Mouse (Mus musculus): ENCODE results near the gene Ifna5. TPM values are rescaled to one million over a fixed set of nuclear protein-coding genes. Genes with fewer than 3 reads are reported as not detected.
"Not testable (repeated sequence)": the region's sequence is repeated elsewhere in the genome, so short reads cannot be mapped to it uniquely, and the experiment has no call there.

The Ifna5 gene
- polyA plus RNA-seq (2014; fragmentation: Nextera tagmentation; extraction: Ambion mirVana), result not detected in 2 replicates

DNA sequence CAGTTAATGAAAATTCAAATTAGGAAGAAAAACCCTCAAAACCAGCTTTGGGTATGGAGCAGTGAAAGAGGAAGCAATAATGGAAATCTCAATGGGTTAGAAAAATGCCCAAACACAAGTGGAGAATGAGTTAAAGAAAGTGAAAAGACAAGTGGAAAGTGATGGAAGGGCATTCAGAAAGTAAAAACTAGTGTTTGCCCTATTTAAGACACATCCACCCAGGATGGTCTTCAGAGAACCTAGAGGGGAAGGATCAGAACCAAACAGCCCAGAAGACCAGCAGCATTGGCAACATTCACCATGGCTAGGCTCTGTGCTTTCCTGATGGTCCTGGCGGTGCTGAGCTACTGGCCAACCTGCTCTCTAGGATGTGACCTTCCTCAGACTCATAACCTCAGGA, at the start of gene Ifna5:
Ifna5 (plus strand) TSS at position 301 of the 400 bp plus-strand sequence.
- not testable (repeated sequence) for H3K27ac ChIP-seq (ENCODE audit: low read depth); H3K4me3 ChIP-seq (ENCODE audit: low read depth, low read length); ATAC-seq (replicated peaks; ENCODE audit: low FRiP score, low TSS enrichment, low read depth); H3K9ac ChIP-seq (ENCODE audit: low read length); H3K4me1 ChIP-seq (replicated peaks; ENCODE audit: control insufficient read depth, insufficient read depth, low read length); H3K4me2 ChIP-seq (ENCODE audit: low read length); DNase-seq (ENCODE audit: low spot score); H3K9me3 ChIP-seq (ENCODE audit: control insufficient read depth, low read length); H3K27me3 ChIP-seq (replicated peaks; ENCODE audit: control insufficient read depth, insufficient read depth, low read length); H3K36me3 ChIP-seq (ENCODE audit: control insufficient read depth, insufficient read depth, low read length)
- WGBS, result 83% methylated on average over 1 of the region's 1 CpGs

DNA sequence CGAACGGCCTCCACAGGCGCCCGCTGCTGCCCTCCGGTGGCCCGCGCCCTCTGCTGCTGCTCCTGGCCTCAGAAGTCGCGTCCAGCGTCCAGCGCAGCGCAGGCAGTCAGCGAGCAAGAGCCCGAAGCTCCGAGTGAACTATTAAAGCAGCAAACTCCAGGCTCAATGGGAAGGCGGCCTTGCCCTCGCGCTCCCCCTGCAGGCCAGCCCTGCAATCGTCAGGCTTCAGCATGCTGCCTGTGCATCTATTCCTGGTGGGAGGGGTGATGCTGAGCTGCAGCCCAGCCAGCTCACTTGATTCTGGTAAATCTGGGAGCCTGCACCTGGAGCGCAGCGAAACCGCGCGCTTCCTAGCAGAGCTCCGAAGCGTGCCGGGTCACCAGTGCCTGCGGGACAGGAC, 46.9 kb upstream of the Ifna5 start, which contains the start of gene Gm13277:
Gm13277 (plus strand) TSS at position 231 of the 400 bp plus-strand sequence.
- not testable (repeated sequence) for H3K4me2 ChIP-seq (ENCODE audit: low read length); H3K27me3 ChIP-seq (replicated peaks; ENCODE audit: control insufficient read depth, insufficient read depth, low read length); H3K36me3 ChIP-seq (ENCODE audit: control insufficient read depth, insufficient read depth, low read length); H3K4me3 ChIP-seq (ENCODE audit: low read depth, low read length); H3K4me1 ChIP-seq (replicated peaks; ENCODE audit: control insufficient read depth, insufficient read depth, low read length); DNase-seq (ENCODE audit: low spot score); ATAC-seq (replicated peaks; ENCODE audit: low FRiP score, low TSS enrichment, low read depth); H3K9me3 ChIP-seq (ENCODE audit: control insufficient read depth, low read length); H3K27ac ChIP-seq (ENCODE audit: low read depth); H3K9ac ChIP-seq (ENCODE audit: low read length)
- 0% methylated on average over 3 of the region's 28 CpGs for WGBS

DNA sequence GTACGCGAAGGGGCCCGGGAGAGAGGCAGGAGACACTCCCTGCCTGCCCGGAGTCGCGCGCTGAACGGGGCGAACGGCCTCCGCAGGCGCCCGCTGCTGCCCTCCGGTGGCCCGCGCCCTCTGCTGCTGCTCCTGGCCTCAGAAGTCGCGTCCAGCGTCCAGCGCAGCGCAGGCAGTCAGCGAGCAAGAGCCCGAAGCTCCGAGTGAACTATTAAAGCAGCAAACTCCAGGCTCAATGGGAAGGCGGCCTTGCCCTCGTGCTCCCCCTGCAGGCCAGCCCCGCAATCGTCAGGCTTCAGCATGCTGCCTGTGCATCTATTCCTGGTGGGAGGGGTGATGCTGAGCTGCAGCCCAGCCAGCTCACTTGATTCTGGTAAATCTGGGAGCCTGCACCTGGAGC, 44.1 kb upstream of the Ifna5 start, which contains the start of gene Gm13278:
Gm13278 (plus strand) TSS at position 301 of the 400 bp plus-strand sequence.
- not testable (repeated sequence) for ATAC-seq (replicated peaks; ENCODE audit: low FRiP score, low TSS enrichment, low read depth)

DNA sequence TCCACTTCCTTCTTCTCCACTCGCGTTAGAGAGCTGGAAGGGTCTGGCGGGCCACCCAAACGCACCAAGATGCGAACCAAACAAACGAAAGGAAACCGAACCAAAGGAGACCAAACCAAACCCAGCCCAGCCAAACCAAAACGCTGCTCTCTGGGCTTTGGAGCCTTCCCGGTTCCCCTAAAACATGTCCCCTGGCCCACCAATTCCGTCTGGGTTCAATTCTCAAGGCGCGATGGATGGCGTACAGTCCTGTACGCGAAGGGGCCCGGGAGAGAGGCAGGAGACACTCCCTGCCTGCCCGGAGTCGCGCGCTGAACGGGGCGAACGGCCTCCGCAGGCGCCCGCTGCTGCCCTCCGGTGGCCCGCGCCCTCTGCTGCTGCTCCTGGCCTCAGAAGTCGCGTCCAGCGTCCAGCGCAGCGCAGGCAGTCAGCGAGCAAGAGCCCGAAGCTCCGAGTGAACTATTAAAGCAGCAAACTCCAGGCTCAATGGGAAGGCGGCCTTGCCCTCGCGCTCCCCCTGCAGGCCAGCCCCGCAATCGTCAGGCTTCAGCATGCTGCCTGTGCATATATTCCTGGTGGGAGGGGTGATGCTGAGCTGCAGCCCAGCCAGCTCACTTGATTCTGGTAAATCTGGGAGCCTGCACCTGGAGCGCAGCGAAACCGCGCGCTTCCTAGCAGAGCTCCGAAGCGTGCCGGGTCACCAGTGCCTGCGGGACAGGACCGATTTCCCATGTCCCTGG, 41.2 kb upstream of the Ifna5 start, which contains the start of gene Gm13275:
Gm13275 (plus strand) TSS at position 552 of the 740 bp plus-strand sequence.
- 0% methylated on average over 9 of the region's 52 CpGs for WGBS
- DNase-seq (ENCODE audit: low spot score); H3K4me1 ChIP-seq (replicated peaks; ENCODE audit: control insufficient read depth, insufficient read depth, low read length); H3K4me3 ChIP-seq (ENCODE audit: low read depth, low read length); H3K9ac ChIP-seq (ENCODE audit: low read length); H3K4me2 ChIP-seq (ENCODE audit: low read length); H3K9me3 ChIP-seq (ENCODE audit: control insufficient read depth, low read length); H3K27me3 ChIP-seq (replicated peaks; ENCODE audit: control insufficient read depth, insufficient read depth, low read length); H3K36me3 ChIP-seq (ENCODE audit: control insufficient read depth, insufficient read depth, low read length); ATAC-seq (replicated peaks; ENCODE audit: low FRiP score, low TSS enrichment, low read depth); H3K27ac ChIP-seq (ENCODE audit: low read depth): not testable (repeated sequence)

More for the DNA sequence above, 44.1 kb upstream of the Ifna5 start, which contains the start of gene Gm13278:
- WGBS, result no CpG with 5 or more reads among the region's 28 CpGs
- H3K4me1 ChIP-seq (replicated peaks; ENCODE audit: control insufficient read depth, insufficient read depth, low read length); DNase-seq (ENCODE audit: low spot score); H3K4me3 ChIP-seq (ENCODE audit: low read depth, low read length); H3K9ac ChIP-seq (ENCODE audit: low read length); H3K36me3 ChIP-seq (ENCODE audit: control insufficient read depth, insufficient read depth, low read length); H3K9me3 ChIP-seq (ENCODE audit: control insufficient read depth, low read length); H3K4me2 ChIP-seq (ENCODE audit: low read length); H3K27me3 ChIP-seq (replicated peaks; ENCODE audit: control insufficient read depth, insufficient read depth, low read length); H3K27ac ChIP-seq (ENCODE audit: low read depth): not testable (repeated sequence)

DNA sequence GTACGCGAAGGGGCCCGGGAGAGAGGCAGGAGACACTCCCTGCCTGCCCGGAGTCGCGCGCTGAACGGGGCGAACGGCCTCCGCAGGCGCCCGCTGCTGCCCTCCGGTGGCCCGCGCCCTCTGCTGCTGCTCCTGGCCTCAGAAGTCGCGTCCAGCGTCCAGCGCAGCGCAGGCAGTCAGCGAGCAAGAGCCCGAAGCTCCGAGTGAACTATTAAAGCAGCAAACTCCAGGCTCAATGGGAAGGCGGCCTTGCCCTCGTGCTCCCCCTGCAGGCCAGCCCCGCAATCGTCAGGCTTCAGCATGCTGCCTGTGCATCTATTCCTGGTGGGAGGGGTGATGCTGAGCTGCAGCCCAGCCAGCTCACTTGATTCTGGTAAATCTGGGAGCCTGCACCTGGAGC, 38.2 kb upstream of the Ifna5 start, which contains the start of gene Gm13279:
Gm13279 (plus strand) TSS at position 301 of the 400 bp plus-strand sequence.
- not testable (repeated sequence) for H3K4me3 ChIP-seq (ENCODE audit: low read depth, low read length); H3K4me1 ChIP-seq (replicated peaks; ENCODE audit: control insufficient read depth, insufficient read depth, low read length); H3K4me2 ChIP-seq (ENCODE audit: low read length)

DNA sequence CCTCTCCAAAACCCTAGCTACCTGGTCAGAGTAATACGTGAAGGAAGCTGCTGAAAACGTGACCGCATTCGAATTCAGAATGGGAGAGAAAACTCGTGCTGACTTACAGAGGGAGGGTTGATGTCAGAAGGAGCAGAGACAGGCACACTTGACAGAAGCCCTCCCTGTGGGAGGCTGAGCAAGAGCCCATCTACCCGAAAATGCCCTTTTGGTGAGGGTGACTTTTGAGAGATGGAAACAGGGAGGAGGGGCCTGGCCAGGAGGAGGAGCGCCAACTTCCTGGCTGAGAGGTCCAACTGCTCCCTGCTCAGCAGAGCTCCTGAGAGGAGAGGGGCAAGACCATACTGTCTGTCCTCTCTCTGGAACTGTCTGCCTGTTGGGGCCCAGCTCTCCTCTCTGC, 36.0 kb upstream of the Ifna5 start, which contains the start of gene Gm13285:
Gm13285 (plus strand) TSS at position 301 of the 400 bp plus-strand sequence.
- WGBS, result 0% methylated on average over 1 of the region's 7 CpGs
- H3K27me3 ChIP-seq (replicated peaks; ENCODE audit: control insufficient read depth, insufficient read depth, low read length); H3K36me3 ChIP-seq (ENCODE audit: control insufficient read depth, insufficient read depth, low read length); H3K9ac ChIP-seq (ENCODE audit: low read length); H3K27ac ChIP-seq (ENCODE audit: low read depth); ATAC-seq (replicated peaks; ENCODE audit: low FRiP score, low TSS enrichment, low read depth); H3K4me3 ChIP-seq (ENCODE audit: low read depth, low read length); DNase-seq (ENCODE audit: low spot score); H3K4me2 ChIP-seq (ENCODE audit: low read length); H3K4me1 ChIP-seq (replicated peaks; ENCODE audit: control insufficient read depth, insufficient read depth, low read length); H3K9me3 ChIP-seq (ENCODE audit: control insufficient read depth, low read length): not testable (repeated sequence)

More for the DNA sequence above, 38.2 kb upstream of the Ifna5 start, which contains the start of gene Gm13279:
- H3K27me3 ChIP-seq (replicated peaks; ENCODE audit: control insufficient read depth, insufficient read depth, low read length); H3K36me3 ChIP-seq (ENCODE audit: control insufficient read depth, insufficient read depth, low read length); ATAC-seq (replicated peaks; ENCODE audit: low FRiP score, low TSS enrichment, low read depth); H3K9me3 ChIP-seq (ENCODE audit: control insufficient read depth, low read length); DNase-seq (ENCODE audit: low spot score); H3K9ac ChIP-seq (ENCODE audit: low read length); H3K27ac ChIP-seq (ENCODE audit: low read depth): not testable (repeated sequence)
- WGBS, result no CpG with 5 or more reads among the region's 28 CpGs

DNA sequence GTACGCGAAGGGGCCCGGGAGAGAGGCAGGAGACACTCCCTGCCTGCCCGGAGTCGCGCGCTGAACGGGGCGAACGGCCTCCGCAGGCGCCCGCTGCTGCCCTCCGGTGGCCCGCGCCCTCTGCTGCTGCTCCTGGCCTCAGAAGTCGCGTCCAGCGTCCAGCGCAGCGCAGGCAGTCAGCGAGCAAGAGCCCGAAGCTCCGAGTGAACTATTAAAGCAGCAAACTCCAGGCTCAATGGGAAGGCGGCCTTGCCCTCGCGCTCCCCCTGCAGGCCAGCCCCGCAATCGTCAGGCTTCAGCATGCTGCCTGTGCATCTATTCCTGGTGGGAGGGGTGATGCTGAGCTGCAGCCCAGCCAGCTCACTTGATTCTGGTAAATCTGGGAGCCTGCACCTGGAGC, 32.4 kb upstream of the Ifna5 start, which contains the start of gene Gm13287:
Gm13287 (plus strand) TSS at position 301 of the 400 bp plus-strand sequence.
- not testable (repeated sequence) for ATAC-seq (replicated peaks; ENCODE audit: low FRiP score, low TSS enrichment, low read depth); H3K4me2 ChIP-seq (ENCODE audit: low read length); DNase-seq (ENCODE audit: low spot score); H3K4me1 ChIP-seq (replicated peaks; ENCODE audit: control insufficient read depth, insufficient read depth, low read length); H3K9me3 ChIP-seq (ENCODE audit: control insufficient read depth, low read length); H3K4me3 ChIP-seq (ENCODE audit: low read depth, low read length); H3K27me3 ChIP-seq (replicated peaks; ENCODE audit: control insufficient read depth, insufficient read depth, low read length); H3K9ac ChIP-seq (ENCODE audit: low read length); H3K27ac ChIP-seq (ENCODE audit: low read depth); H3K36me3 ChIP-seq (ENCODE audit: control insufficient read depth, insufficient read depth, low read length)
- no CpG with 5 or more reads among the region's 29 CpGs for WGBS

DNA sequence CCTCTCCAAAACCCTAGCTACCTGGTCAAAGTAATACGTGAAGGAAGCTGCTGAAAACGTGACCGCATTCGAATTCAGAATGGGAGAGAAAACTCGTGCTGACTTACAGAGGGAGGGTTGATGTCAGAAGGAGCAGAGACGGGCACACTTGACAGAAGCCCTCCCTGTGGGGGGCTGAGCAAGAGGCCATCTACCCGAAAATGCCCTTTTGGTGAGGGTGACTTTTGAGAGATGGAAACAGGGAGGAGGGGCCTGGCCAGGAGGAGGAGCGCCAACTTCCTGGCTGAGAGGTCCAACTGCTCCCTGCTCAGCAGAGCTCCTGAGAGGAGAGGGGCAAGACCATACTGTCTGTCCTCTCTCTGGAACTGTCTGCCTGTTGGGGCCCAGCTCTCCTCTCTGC, 30.1 kb upstream of the Ifna5 start, which contains the start of gene Gm13288:
Gm13288 (plus strand) TSS at position 301 of the 400 bp plus-strand sequence.
- H3K27me3 ChIP-seq (replicated peaks; ENCODE audit: control insufficient read depth, insufficient read depth, low read length); H3K36me3 ChIP-seq (ENCODE audit: control insufficient read depth, insufficient read depth, low read length); H3K4me3 ChIP-seq (ENCODE audit: low read depth, low read length); H3K27ac ChIP-seq (ENCODE audit: low read depth); H3K9me3 ChIP-seq (ENCODE audit: control insufficient read depth, low read length); DNase-seq (ENCODE audit: low spot score); ATAC-seq (replicated peaks; ENCODE audit: low FRiP score, low TSS enrichment, low read depth); H3K4me2 ChIP-seq (ENCODE audit: low read length); H3K4me1 ChIP-seq (replicated peaks; ENCODE audit: control insufficient read depth, insufficient read depth, low read length); H3K9ac ChIP-seq (ENCODE audit: low read length): not testable (repeated sequence)
- no CpG with 5 or more reads among the region's 8 CpGs for WGBS

Data from intestine, embryonic 14.5 days (tissue).